Mouse (Mus musculus): ENCODE data around the gene Ctsh. TPM values are rescaled to one million over a fixed set of nuclear protein-coding genes. Genes with fewer than 3 reads are reported as not detected.
A peak's percentile ranks its signal among the peaks of the same experiment; 100 is the strongest.
"Not testable (repeated sequence)": the region's sequence is repeated elsewhere in the genome, so short reads cannot be mapped to it uniquely, and the experiment has no call there.

The Ctsh gene
- total RNA-seq, 2 experiments from 2014 or later: 11.5 to 13.8 TPM

DNA sequence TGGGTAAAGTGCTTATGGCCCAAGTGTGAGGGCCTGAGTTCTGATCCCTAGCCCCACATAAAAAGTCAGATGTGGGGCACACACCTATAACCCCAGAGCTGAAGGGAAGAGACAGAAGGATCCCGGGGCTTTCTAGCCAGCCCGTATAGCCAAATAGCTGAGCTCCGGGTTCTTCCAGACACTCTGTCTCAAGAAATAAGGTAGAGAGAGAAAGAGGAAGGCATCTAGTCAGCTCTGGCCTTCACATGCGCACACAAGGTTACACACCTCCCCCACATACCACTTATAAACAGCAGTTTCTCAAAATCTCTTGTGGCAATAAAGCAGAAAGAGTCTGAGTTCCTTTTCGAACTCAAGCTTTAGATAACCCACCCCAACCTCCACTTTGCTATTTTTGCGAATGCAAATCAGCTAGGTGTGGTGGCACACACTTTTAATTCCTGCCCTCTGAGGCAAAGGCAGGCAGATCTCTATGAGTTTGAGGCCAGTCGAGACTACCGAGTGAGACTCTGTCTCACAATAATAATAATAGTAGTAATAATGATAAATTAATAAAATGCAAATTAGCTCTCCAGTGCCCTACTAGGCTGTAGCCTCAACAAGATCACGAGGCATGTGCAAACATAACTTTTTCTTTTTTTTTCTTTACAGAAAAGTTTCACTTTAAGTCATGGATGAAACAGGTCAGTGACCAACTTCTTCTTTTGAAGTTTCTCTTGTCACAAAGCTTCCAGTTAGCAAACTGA lies 6.0 kb downstream of the Ctsh start:
- no peak for DNase-seq

DNA sequence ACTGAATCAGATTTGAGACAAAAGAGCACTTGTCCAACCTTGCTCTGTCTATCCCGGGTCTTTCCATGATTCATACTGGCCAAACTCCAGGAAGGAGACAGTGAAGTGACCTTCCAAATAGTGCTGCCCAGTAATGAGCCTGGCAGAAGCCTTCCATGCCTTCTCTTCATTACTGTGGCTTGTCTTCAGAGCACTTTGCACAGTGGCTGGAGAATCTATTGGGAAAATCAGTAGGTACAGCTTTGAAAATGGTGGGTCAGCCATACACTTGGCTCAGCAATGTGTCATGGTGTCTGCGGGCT lies 6.6 kb downstream of the Ctsh start:
- no peak for DNase-seq

DNA sequence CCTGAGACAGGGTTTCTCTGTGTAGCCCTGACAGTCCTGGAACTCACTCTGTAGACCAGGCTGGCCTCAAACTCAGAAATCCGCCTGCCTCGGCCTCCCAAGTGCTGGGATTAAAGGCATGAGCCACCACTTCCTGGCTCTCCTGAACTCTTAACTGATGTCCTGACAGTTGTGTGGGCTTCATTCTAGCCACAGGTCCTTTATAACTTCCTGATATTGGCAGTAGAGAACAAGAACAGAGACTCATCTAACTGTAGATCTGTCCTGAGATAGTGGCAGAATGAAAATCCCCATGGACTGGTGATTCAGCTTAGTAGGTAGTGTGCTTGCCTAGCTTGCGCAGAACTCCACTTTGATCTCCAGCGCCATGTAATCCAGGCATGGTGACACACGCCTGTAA lies 7.0 kb downstream of the Ctsh start:
- not testable (repeated sequence) for DNase-seq

DNA sequence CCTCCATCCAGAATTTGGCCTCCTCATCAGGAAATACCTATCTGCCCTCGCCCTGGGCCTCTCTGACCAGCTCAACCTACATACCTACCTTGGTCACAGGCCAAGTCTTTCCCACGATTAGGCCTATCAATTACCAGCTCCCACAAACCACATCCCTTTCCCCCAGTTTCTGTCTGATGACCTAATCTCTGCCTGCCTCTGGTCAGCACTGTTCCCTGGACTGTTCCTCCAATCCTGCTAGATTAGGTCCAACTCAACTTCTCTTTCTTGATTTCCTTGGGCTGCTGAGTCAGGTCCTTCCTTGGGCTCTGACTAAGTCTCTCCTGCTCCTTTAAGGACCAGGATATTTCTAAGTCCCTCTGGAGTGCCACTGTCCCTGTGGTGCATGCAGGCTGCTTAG lies 13.4 kb downstream of the Ctsh start:
- no peak for DNase-seq

DNA sequence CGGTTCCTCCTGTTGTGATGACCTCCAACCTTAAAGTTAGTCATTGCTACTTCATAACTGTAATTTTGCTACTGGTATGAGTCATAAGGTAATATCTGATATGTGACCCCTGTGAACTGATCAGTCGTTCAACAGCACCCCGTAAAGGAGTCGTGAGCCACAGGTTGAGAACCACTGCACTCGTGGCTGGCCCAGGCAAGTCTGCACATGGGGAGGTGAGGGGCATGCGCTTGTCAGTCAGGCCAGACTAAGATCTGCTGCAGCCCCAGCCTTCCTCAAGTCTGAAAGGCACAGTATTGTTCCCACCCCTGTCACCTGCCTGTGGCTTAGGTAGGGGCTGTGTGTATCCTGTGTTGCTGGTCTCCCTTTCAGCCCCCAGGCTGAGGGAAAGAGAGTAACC lies 14.8 kb downstream of the Ctsh start:
- no peak for DNase-seq

DNA sequence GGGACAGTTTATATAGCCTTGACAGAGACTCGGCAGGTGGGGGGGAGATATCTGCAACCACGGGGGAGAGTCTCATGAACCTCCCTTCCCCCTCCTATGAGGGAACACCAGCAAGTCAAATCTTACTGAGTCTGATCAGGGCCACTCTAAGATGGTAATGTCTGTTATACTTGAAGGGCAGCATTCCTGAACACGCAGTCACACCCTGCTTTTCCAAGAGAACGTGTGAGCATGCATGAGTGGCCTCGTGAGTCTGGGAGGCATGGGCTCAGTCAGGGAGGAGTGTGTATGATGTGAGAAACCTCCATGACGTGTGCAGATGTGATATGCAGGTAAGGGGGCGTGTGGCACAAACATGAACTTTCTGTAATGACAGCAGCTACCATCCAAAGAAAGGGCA lies 15.5 kb downstream of the Ctsh start:
- no peak for DNase-seq

DNA sequence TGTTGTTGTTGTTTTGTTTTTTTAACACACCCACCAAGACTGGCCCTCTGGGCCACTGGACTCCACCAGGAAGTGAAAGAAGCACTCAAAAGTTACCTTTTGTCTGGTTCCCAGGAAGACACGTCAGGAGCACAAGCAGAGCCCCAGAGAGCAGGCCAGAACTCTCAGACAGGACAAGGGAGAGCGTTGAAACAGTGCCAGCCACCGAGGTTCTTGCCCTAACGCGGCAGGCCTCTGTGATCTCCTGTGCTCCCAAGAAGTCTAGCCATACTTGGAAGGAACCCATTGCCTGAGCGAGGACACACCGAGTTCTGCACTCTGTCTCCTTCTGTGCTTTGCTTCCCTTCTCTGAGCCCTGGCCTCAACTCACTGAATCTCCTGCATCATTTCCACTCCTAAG lies 16.2 kb downstream of the Ctsh start:
- DNase-seq: no peak

DNA sequence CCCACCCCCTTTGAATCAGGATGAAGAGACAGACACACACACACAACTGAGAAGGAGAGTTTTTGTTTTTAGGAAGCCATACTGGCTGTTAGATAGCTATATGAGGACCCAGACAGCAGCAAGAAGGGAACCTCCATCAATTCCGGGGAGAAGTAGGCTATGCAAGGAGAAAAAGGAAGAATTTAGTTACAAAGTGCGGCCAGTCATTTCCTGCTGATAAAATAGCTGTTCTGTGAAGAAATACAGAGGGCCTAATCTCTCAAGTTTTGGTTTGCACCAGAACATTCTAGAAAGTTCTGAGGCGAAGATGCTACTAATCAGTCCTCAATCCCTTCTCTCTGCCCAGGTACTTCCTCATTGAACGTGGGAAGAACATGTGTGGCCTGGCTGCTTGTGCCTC lies 21.4 kb downstream of the Ctsh start:
- no peak for DNase-seq

DNA sequence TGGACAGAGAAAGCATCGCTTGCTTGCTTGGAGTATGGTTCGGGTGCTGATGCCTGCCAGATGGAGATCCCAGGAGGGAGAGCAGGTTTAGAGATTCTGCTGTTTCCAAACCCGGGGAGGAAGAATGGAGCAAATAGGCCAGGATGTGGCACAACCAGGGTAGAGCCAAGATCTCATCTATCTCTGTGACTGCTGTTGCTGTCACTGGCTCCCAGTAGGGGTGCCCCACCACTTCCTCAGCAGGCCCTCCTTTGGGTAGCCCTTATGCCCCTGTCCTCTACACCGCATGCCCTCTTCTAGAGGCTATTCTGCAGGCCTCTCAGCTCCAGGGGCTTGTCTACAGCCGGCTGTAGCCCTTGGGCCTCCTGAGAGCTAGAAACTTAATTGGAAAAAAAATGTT lies 22.2 kb downstream of the Ctsh start:
- DNase-seq: no peak

DNA sequence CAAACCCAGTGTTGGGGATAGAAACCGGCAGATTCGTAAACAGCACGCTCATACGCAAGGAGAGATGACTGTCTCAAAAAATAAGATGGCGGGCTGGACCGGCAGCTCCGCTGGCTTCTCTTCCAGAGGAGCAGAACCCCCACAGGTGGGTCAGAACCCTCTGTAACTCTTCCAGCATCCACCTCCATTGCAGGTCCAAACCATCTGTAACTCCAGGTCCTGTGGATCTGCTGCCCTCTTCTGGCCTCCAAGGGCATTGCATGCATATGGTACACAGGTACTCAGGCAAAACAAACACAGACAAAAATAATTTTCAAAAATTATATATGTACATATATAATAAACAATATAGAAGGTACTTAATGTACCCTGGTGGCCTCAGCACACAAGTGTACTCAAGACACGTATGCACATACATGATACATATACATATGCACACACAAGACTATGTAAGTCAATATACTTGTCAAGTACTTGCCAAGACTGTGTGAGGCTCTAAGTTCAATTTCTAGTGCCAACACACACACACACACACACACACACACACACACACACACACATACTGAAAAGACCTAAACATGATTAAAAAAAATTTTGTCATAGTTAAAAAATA lies 23.0 kb downstream of the Ctsh start:
- peak; percentile 44 to 46 for DNase-seq

DNA sequence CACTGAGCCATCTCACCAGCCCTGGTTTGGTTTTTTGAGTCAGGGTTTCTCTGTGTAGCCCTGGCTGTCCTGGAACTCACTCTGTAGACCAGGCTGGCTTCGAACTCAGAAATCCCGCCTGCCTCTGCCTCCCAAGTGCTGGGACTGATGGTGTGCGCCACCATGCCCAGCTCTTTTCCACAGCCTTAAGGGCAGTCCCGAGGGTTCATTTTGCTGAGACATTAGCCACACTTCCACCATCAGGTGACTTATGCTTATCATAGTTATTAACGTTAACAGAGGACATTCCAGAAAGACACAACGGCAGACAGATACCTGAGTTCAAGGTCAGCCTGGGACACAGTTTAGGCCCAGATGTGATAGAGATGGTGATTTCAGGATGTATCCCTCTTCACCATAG lies 28.0 kb downstream of the Ctsh start:
- not testable (repeated sequence) for DNase-seq

DNA sequence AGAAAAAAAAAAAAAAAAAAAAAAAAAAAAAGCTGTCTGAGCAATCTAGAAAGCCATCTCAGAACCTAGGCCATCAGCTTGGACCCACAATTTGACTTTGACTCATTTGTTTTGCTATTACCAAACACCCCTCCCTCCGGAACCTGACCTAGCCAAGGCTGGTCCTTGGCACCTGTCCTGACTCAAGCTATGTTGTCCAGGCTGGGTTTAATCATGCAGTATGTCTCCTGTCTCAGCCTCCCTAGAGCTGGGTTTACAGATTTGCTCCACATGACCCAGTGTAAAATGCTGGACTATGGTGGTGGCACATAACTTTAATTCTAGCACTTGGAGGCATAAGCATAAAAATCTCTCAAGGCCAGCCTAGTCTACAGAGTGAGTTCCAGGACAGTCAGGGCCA lies 29.0 kb downstream of the Ctsh start:
- no peak for DNase-seq

DNA sequence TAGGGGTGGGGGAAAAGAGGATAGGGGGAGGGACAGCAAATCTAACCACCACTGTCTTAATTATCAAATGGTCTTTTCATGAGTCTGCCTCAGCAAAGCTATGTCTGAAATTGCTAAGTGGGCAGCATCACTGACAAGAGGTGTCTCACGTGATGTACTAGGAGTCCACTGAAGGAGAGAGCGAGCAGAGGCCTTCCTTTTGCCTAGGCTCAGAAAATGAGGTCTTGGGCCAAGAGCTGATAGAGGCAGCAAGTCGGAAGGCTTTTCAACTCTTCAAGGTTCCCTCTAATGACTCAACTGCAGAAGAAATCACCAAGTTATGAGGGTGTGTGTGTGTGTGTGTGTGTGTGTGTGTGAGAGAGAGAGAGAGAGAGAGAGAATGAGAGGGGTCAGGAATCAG lies 30.2 kb downstream of the Ctsh start:
- DNase-seq: no peak

DNA sequence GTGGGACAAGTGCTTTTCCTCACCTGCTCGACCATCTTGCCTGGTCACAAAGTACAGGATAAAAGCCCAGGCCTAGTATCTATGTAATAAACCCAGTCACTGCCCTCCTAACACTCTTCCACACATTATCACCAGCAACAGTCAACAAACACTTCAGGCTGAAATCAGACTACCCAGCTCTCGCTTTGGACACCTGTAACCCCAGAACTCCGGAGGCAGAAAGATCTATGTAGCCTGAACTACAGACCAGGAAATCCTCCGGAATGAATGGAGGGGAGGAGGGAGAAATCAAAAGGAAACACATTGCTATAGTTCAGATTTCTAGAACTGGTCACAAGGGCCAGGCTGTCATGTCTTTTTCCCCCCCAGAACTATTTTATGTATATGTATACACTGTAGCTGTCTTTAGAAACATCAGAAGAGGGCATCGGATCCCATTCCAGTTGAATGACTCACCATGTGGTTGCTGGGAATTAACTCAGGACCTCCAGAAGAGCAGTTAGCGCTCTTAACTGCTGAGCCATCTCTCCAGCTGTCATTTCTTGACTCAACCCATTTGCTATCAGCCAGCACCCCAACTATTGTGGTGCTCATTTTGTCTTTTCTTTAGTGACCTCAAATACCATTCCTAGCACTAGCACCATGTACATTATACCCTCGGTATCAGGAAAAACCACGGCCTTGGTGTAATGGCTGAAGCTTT lies 31.0 kb downstream of the Ctsh start:
- no peak for DNase-seq

DNA sequence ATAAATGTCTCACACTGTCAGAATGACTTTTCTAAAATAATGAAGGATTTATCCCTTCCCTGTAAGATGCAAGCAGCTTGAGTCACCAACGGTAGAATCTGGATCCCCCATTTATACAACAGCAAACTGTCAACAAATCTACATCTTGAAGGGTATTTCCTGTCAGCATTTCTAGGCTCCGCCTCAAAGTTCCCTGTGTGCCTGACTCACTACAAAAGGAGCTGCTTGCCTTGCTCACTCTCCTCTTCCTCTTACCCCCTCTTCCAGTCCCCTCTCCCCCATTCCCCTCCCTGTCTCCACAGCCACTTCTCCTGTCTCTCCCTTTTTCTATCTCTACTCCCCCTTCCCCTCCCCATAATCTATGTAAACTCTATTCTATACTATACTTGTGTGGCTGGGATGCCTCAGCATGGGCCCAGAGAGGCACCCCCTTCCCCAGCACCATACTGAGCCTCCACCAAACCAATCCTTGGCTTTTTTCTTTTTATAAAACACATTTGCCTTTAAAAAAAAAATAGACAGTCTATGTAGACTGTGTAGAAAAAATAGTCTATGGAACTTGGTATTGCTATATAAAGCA lies 34.0 kb downstream of the Ctsh start:
- no peak for DNase-seq

DNA sequence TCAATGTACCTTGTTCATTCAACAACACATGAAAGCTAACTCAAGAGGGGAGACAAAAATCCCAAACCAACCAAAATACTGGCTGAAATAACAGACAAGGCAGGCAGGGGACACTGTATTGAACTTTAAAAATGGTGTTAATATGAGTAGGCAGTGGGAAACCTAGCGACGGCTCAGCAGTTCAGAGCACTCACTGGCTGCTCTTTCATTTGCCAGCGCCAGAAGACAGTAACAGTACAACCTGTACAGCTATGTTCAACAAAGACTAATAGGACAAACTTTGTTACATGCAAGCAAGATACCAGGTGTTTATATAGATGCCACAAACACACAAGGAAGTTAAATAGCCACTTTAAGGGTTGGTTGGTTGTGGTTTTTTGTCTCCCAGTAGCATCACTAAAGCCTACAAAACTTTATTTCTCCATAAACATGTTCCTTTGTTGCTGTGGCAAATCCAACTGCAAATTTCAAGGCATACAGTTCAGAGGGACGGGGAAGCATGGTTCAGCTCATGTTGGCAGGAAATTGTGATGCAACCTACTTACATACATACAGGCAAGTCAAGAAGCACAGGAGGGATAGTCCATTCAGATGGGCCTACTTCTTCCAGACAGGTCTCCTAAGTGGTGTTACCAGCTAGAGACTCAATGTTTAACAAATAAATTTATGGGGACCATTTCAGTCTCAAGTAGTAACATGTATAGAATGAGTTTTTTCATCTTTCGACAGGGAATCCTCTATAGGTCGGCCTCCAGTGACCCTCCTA lies 35.6 kb downstream of the Ctsh start:
- no peak for DNase-seq

DNA sequence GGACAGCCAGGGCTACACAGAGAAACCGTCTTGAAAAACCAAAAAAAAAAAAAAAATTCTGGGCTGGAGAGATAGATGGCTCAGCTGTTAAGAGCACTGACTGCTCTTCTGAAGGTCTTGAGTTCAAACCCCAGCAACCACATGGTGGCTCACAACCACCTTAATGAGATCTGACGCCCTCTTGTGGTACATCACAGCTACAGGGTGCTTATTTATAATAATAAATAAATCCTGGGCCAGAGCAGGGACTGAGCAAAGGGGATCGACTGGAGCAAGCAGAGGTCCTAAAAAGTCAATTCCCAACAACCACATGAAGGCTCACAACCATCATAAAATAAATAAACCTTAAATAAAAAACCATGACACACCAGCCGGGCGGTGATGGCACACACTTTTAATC lies 45.0 kb downstream of the Ctsh start:
- no peak for DNase-seq

DNA sequence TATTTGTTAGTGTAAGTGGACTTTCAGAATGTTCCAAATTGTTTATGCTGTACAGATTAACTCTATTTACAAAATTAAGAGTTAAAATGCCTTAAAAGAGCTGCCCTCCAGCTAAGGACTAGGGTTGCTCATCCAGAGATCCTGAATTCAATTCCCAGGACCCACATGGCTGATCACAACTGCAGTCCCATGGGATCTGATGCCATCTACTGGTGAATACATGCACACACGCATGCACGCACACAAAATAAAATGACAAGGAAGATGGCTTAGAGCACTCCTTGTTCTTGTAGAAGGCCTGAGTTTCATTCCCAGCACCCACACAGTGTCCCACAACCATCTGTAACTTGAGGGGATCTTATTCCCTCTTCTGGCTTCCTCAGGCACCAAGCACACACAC lies 46.8 kb downstream of the Ctsh start:
- DNase-seq: no peak

DNA sequence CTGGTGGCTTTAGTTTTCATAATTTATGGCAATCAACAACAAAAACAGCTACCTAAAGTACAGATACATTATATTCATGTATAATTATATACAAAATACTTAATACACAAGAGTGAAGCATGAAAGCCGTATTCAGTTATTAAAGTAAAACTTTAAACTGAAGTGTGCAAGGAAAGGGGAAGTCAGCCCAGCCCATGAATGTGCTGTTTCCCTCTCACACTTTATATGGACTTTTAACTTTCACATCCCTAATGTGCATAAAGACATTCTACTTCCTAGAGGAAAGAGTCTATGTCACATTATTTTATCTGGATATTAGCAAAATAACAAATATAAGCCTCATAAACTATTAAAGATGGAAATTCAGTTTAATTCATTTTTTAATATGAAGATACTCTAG lies 51.5 kb downstream of the Ctsh start:
- no peak for DNase-seq

DNA sequence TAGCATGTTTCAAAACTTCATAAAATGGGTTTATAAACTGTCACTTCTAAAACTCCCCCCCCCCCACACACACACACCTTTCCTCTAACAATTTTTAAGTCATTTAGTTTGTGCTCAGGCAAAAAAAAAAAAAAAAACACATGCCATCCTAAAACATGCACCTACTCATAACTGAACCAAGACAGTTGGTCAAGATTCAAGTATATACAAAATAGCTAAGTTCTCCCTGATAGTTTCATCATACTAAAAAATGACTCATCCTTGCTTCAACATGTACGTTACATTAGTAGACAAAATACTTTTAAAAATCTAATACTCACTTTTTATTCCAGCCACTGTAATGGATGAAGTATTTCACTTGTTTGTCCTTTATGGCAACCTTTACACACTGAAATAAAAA lies 53.0 kb downstream of the Ctsh start:
- no peak for DNase-seq

DNA sequence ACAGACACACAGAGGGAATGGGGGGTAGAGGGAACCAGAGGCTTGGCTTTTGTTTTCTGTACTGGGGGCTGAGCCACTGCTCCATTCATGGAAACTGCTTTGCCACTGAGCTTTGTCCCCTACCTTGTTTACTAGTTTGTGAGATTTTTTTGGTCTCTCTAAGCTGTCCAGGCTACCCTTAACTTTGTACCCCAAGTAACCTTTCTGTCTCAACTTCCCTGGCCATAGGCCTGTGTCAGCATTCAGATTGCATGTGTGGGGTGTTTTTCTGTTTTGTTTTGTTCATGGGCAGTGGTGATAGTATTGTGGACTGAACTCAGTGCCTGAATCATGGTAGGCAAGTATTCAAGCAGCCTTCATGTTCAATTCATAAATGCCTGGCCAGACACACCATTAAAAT lies 54.3 kb downstream of the Ctsh start:
- no peak for DNase-seq

DNA sequence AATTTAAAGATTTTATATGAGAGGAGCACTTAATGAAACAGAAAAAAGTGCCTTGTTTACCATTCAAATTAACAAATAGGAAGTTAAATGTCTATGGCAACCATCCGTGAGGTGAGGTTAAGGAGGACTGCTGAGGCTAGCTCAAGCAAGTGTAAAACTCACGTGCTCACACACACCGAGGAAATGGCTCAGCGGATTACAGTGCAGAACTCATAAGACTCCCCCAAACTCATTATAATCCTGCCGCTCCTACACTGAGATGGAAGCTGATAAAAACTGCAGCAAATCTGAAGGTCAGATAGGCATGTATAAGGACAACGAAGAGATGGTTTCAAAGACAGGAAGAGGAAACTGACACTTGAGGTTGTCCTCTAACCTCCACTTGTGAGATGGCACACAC lies 55.4 kb downstream of the Ctsh start:
- no peak for DNase-seq

DNA sequence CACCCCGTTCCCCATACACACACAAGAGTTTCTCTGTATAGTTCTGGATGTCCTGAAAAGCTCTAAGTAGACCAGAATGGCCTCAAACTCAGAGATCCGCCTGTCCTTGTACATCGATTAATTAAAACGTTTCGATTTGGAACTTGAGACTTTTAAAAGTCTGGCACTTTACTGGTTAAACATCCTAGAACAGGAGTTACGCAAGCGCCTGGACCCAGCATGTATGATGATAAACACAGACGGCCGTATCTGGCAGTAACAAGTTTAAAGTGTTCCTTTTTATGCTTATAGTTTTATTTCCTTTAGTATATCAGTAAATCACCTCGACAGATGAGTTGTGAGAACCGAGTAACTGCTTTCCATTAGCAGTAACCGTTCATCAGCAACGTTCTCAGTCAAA lies 59.2 kb downstream of the Ctsh start:
- no peak for DNase-seq
